Mouse (Mus musculus) liver, embryonic 13.5 days (tissue): ENCODE results near the gene Strc. TPM values are rescaled to one million over a fixed set of nuclear protein-coding genes. Genes with fewer than 3 reads are reported as not detected.

Experiments
- ATAC-seq: fragments of 200-750 bp; cut with Nextera tagmentation; 2 replicates; pipeline ENCODE4 v1.8.0; 2017; ENCODE audit warnings: low read depth, mild to moderate bottlenecking, moderate number of reproducible peaks, moderate library complexity
- DNase-seq: peaks from one replicate; pipeline ENCODE4 v3.0.0; 2022
- H3K27ac ChIP-seq: fragments of 300-500 bp; sonication (generic); 2 replicates; pipeline ENCODE4 v1.5.1; 2015; ENCODE audit warnings: moderate library complexity, mild to moderate bottlenecking, inconsistent platforms
- H3K27me3 ChIP-seq: fragments of 300-500 bp; sonication (generic); 2 replicates; pipeline ENCODE4 v1.6.1; 2015; ENCODE audit warnings: mild to moderate bottlenecking, inconsistent platforms
- H3K36me3 ChIP-seq: fragments of 300-500 bp; sonication (generic); 2 replicates; pipeline ENCODE4 v1.6.1; 2015; ENCODE audit warnings: mild to moderate bottlenecking, inconsistent platforms
- H3K4me1 ChIP-seq: fragments of 300-500 bp; sonication (generic); replicated peaks from 2 replicates; pipeline ENCODE4 v1.6.1; 2015; ENCODE audit warnings: inconsistent platforms
- H3K4me2 ChIP-seq: fragments of 300-500 bp; sonication (generic); 2 replicates; pipeline ENCODE4 v1.6.1; 2015; ENCODE audit warnings: inconsistent platforms, mild to moderate bottlenecking, moderate library complexity
- H3K4me3 ChIP-seq: fragments of 300-500 bp; sonication (generic); replicated peaks from 2 replicates; pipeline ENCODE4 v1.5.1; 2015; ENCODE audit warnings: mild to moderate bottlenecking, inconsistent platforms
- H3K9ac ChIP-seq: fragments of 300-500 bp; sonication (generic); 2 replicates; pipeline ENCODE4 v1.6.1; 2015; ENCODE audit warnings: mild to moderate bottlenecking, inconsistent platforms
- H3K9me3 ChIP-seq: fragments of 300-500 bp; sonication (generic); replicated peaks from 2 replicates; pipeline ENCODE4 v1.6.1; 2016; ENCODE audit warnings: inconsistent platforms
- WGBS: fragments of 180-500 bp; shearing (Covaris S2); methylation state at CpG from one replicate; pipeline ENCODE4 v1.1.7; 2015; ENCODE audit not compliant: insufficient replicate concordance; 5-methylcytosine and 5-hydroxymethylcytosine counted together
- polyA plus RNA-seq: library from polyadenylated mRNA; unstranded; fragments of >200 nt; fragmentation: Nextera tagmentation; extraction: Ambion mirVana; gene quantifications from 2 replicates; pipeline ENCODE4 v1.2.1, GENCODE M21; 2015

Strc gene
- polyA plus RNA-seq, 1 experiment from 2014 or later, result not detected

- H3K9me3 ChIP-seq, result no peaks in the 10 kb centered on the region
- peaks cover 51% of the 10 kb centered on the region for H3K27me3 ChIP-seq
- ATAC-seq (peak; percentile 97), DNase-seq (peak; percentile 94)
- under 1% methylated on average over 58 of the region's 58 CpGs for WGBS
- H3K36me3 ChIP-seq, result no peaks in the 10 kb centered on the region
- peak within 1 kb of the TSS; percentile 80 for H3K4me3 ChIP-seq
- H3K9ac ChIP-seq, result peak within 1 kb of the TSS; percentile 87
- H3K4me2 ChIP-seq, result peak within 1 kb of the TSS; percentile 97
- H3K4me1 ChIP-seq, result peaks cover 16% of the 10 kb centered on the region
- H3K27ac ChIP-seq, result peak within 1 kb of the TSS; percentile 31; the same call in 1 of the 2 replicates
These were observed 32.0 kb downstream of the Strc start, which contains the start of gene Ppip5k1 for GRCm38 (mm10) chr2:121354820-121355592. Ppip5k1 (minus strand) TSS chr2:121355396.

GRCm38 (mm10) chr2:121354378-121354777, 32.6 kb downstream of the Strc start:
- Histone ChIP-seq H3K4me3 (peak overlapping the region; percentile 80), H3K4me2 (peak overlapping the region; percentile 97), H3K4me1 (peaks cover 16% of the 10 kb centered on the region), H3K27me3 (peaks cover 44% of the 10 kb centered on the region), H3K9ac (peak overlapping the region; percentile 87), H3K36me3 (no peaks in the 10 kb centered on the region), H3K9me3 (no peaks in the 10 kb centered on the region), H3K27ac (0 out of 2 replicates have a peak overlapping the region, but pooled peaks have one; percentile 31)
- ATAC-seq (peak; percentile 22), DNase-seq (no peak)
- 4% methylated on average over 6 of the region's 6 CpGs for whole genome bisulfite sequencing

GRCm38 (mm10) chr2:121353156-121353555, 33.8 kb downstream of the Strc start:
- Histone ChIP-seq H3K36me3 (no peaks in the 10 kb centered on the region), H3K9me3 (no peaks in the 10 kb centered on the region), H3K4me3 (no peak overlapping the region), H3K27me3 (peaks cover 32% of the 10 kb centered on the region), H3K4me2 (no peak overlapping the region), H3K9ac (no peak overlapping the region), H3K4me1 (peaks cover 10% of the 10 kb centered on the region), H3K27ac (no peak overlapping the region)
- whole genome bisulfite sequencing, result 56% methylated on average over 8 of the region's 8 CpGs
- no peak for DNase-seq
- no peak for ATAC-seq

- H3K9me3 ChIP-seq, result no peaks in the 10 kb centered on the region
- H3K27me3 ChIP-seq, result no peaks in the 10 kb centered on the region
- ATAC-seq, result no peak
- H3K4me3 ChIP-seq, result no peak overlapping the region
- no peak overlapping the region for H3K4me2 ChIP-seq
- H3K4me1 ChIP-seq, result no peaks in the 10 kb centered on the region
- no peak for DNase-seq
- H3K36me3 ChIP-seq, result no peaks in the 10 kb centered on the region
- H3K27ac ChIP-seq, result no peak overlapping the region
- no peak overlapping the region for H3K9ac ChIP-seq
These were observed 47.9 kb downstream of the Strc start for GRCm38 (mm10) chr2:121339057-121339456.

- Histone ChIP-seq H3K4me3 (no peak overlapping the region), H3K27ac (no peak overlapping the region), H3K27me3 (no peaks in the 10 kb centered on the region), H3K4me2 (no peak overlapping the region), H3K9ac (no peak overlapping the region), H3K4me1 (no peaks in the 10 kb centered on the region), H3K9me3 (no peaks in the 10 kb centered on the region), H3K36me3 (no peaks in the 10 kb centered on the region)
- ATAC-seq (no peak), DNase-seq (no peak)
- WGBS, result 64% methylated on average over 2 of the region's 2 CpGs
These were observed 57.5 kb downstream of the Strc start for GRCm38 (mm10) chr2:121329492-121329891.

GRCm38 (mm10) chr2:121323693-121324470, 63.1 kb downstream of the Strc start:
- no peak for ATAC-seq
- Histone ChIP-seq H3K27ac (no peak overlapping the region), H3K9ac (no peak overlapping the region), H3K36me3 (no peaks in the 10 kb centered on the region), H3K4me2 (no peak overlapping the region), H3K4me1 (no peaks in the 10 kb centered on the region), H3K9me3 (no peaks in the 10 kb centered on the region), H3K27me3 (no peaks in the 10 kb centered on the region), H3K4me3 (no peak overlapping the region)
- 56% methylated on average over 10 of the region's 10 CpGs for WGBS
- DNase-seq, result no peak

- no peak for ATAC-seq
- H3K27me3 ChIP-seq, result no peaks in the 10 kb centered on the region
- no peaks in the 10 kb centered on the region for H3K4me1 ChIP-seq
- H3K36me3 ChIP-seq, result no peaks in the 10 kb centered on the region
- no peak overlapping the region for H3K9ac ChIP-seq
- no peak for DNase-seq
- H3K4me3 ChIP-seq, result no peak overlapping the region
- H3K4me2 ChIP-seq, result no peak overlapping the region
- no peak overlapping the region for H3K27ac ChIP-seq
- H3K9me3 ChIP-seq, result no peaks in the 10 kb centered on the region
- WGBS, result 82% methylated on average over 10 of the region's 10 CpGs
These were observed 63.9 kb downstream of the Strc start for GRCm38 (mm10) chr2:121323041-121323440.

GRCm38 (mm10) chr2:121316278-121316677, 70.7 kb downstream of the Strc start:
- H3K9ac ChIP-seq, result no peak overlapping the region
- no peak overlapping the region for H3K4me3 ChIP-seq
- H3K9me3 ChIP-seq, result no peaks in the 10 kb centered on the region
- no peaks in the 10 kb centered on the region for H3K27me3 ChIP-seq
- H3K4me1 ChIP-seq, result peaks cover 8% of the 10 kb centered on the region
- H3K27ac ChIP-seq, result no peak overlapping the region
- H3K4me2 ChIP-seq, result no peak overlapping the region
- DNase-seq (no peak), ATAC-seq (no peak)
- WGBS, result 36% methylated on average over 8 of the region's 8 CpGs
- no peaks in the 10 kb centered on the region for H3K36me3 ChIP-seq

Other genes starting within 250 kb of the Strc start
- gene Adal, start 246.7 kb downstream of the Strc start, polyA plus RNA-seq, result 10.4 and 13.3 TPM in 2 replicates
- gene Lcmt2, start 246.5 kb downstream of the Strc start, polyA plus RNA-seq, result 10.5 and 12.8 TPM in 2 replicates
- gene Tubgcp4, start 216.5 kb downstream of the Strc start, polyA plus RNA-seq, result 23.0 and 27.9 TPM in 2 replicates
- gene Zscan29, start 216.0 kb downstream of the Strc start, polyA plus RNA-seq, result 3.3 and 4.0 TPM in 2 replicates
- gene Trp53bp1, start 115.8 kb downstream of the Strc start, polyA plus RNA-seq, result 15.5 and 18.7 TPM in 2 replicates
- 0.14 and 0.20 TPM in 2 replicates for gene Map1a, start 97.6 kb downstream of the Strc start, polyA plus RNA-seq
- gene Ppip5k1, start 31.8 kb downstream of the Strc start, polyA plus RNA-seq, result 6.1 and 7.9 TPM in 2 replicates
- 0.20 and 0.36 TPM in 2 replicates for gene Ckmt1, start 29.5 kb downstream of the Strc start, polyA plus RNA-seq
- 291 and 374 TPM in 2 replicates for gene Pdia3, start 26.6 kb upstream of the Strc start, polyA plus RNA-seq
- gene Catsper2, start 26.6 kb upstream of the Strc start, polyA plus RNA-seq, result 0.52 and 0.76 TPM in 2 replicates
- 1.6 and 2.0 TPM in 2 replicates for gene Ell3, start 57.1 kb upstream of the Strc start, polyA plus RNA-seq
- 269 and 300 TPM in 2 replicates for gene Serf2, start 62.0 kb upstream of the Strc start, polyA plus RNA-seq
- 111 and 119 TPM in 2 replicates for gene Hypk, start 66.1 kb upstream of the Strc start, polyA plus RNA-seq
- gene Serinc4, start 69.6 kb upstream of the Strc start, polyA plus RNA-seq, result 0.07 and 0.08 TPM in 2 replicates
- gene Mfap1b, start 86.9 kb upstream of the Strc start, polyA plus RNA-seq, result 22.7 and 29.0 TPM in 2 replicates
- gene Mfap1a, start 119.5 kb upstream of the Strc start, polyA plus RNA-seq, result 14.0 and 16.0 TPM in 2 replicates
- gene Wdr76, start 119.6 kb upstream of the Strc start, polyA plus RNA-seq, result 9.3 and 12.5 TPM in 2 replicates